Mouse (Mus musculus): ENCODE results near the gene Atp5e.

Gene Atp5e

DNA sequence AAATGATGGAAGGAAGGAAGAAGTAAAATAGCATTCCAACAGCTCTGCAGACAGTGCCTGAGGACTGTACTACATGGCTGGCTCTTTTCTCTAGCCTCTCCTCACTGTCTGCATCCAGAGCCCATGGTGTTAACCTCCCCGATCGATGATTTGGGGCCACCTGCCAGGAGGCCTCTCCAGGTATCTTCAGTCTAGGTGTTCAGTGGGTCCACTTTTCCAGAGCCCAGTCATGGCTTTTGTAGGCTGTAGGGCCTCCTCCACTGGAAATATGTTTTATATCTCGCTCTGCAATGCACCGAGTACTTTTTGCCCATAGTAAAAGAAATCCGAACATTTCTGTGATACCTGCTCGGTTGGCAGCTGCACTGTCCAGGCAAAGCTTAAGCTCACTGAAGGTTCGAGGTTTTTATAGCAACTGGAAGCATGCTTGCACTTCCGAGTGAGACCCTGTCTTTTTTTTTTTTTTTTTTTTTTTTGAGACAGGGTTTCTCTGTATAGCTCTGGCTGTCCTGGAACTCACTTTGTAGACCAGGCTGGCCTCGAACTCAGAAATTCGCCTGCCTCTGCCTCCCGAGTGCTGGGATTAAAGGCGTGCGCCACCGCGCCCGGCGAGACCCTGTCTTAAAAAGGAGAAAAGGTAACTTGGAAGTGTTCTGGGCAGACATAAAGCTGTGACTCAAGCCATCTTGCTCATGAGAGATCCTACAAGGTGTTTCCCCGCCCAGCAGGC, 48.7 kb downstream of the Atp5e start:
- no peak for DNase-seq (ENCODE audit: low read depth, low spot score)

DNA sequence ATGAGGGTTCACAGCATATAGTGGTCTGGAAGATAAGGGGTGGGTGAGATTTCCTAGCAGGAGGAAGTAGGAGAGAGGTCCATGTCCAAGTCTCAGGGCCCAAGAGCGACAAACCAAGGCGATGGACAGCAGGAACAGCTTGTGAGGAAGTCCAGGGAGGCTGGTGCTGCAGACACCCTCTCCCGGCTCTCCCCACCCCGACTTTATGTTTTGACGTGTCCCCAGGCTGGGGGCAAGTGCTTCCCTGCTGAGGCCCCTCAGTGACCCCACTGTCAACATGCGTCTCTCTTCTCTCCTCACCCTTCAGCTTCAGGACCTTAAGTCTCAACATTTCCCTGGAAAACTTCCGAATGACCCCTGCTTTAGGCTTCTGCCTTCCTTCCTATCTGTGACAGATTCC, 50.8 kb downstream of the Atp5e start:
- no peak for DNase-seq (ENCODE audit: low read depth, low spot score)
